Mouse (Mus musculus): ENCODE data around the gene Rpp38.

Rpp38 gene

DNA sequence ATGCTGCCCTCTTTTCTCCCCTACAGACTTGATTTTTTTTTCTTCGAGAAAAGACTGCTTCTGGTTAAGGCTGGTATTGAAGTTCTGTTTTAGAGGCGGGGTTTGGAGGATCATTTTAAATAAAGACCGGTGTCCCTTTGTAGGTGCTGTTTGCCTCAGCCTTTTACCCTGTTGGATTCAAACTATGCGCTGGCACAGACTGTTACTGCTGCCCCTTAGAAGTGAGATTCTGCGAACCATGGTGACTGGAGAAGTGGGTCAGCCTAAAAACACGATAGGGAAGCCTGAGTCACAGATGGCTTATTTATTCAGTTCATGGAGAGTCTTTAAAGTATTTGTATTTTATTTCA is 47.3 kb downstream of the Rpp38 start:
- peak in 1 of 2 experiments; percentile 13 for DNase-seq

DNA sequence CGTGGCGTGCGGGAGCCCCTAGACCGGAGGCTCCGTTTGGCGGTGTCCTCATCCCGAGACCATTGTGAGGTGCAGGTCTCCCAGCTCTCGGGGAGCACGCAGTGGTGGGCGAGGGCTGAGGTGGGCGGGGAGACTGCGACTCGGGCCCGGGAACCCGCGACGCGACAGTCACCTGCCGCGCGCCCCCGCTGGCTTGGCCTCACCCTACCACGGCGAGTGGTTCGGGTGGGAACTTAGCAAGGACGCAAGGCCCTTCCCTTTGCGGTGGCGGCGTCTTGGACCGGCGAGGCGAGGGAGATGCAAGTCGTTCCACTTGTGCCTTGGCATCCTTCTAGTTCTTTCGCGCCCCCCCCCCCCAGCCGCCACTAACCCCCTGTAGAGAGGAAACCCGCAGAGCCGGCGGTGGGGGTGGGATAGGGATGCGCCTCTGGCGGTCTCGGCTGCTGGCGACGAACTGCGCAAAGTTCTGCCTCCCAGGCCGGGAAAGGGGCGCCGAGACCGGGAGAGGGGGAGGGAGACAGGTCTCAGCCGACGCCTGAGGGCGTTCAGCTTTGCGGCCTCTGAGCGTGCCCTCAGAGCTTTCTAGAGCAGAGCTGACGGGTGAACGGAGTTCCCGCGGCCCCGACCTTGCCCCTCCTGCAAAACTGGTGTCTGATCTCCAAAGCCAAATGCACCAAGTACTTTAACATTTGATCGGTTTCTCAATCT is 47.8 kb downstream of the Rpp38 start:
- DNase-seq = peak; percentile 50 to 53

DNA sequence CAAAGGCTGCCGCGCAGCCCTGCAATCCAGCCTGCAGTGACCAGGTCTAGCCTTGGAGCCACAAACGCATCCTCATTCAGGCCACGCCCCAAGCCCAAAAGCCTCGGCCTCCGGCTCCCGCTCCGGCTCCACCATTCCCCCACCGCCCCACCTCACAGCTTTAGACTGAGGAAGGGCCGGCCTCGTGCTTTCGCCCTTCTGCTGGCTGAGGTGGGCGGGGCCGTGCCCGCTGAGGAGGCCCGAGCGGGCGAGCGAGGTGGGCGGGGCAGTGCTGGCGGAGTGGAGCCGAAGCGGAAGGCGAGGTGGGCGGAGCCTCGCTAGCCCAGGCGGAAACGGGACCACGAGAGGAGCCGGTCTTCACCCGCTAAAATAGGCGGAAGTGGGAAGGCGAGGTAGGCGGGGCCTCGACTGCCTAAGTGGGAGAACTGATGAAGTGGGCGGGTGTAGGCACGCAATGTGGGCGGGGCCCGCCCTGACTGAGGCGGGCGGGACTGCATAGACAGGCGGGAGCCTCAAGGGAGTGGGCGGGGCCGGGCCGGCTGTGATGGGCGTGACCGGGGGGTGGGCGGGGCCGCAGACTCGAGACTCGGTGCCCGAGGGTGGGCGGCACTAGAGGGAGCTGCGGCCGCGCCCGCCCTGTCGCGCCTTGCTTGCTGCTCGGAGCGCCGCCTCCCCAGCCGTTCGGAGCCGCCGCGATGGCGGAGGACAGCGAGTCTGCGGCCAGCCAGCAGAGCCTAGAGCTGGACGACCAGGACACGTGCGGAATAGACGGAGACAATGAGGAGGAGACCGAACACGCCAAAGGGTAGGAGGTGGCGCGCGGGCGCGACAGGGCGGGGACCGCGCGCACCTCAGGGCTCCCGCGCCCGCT is 48.6 kb downstream of the Rpp38 start, which contains the start of gene Nmt2:
Gene Nmt2, plus strand, starts transcription at position 611 of the 871 bp plus-strand sequence.
- DNase-seq = peak; percentile 100

DNA sequence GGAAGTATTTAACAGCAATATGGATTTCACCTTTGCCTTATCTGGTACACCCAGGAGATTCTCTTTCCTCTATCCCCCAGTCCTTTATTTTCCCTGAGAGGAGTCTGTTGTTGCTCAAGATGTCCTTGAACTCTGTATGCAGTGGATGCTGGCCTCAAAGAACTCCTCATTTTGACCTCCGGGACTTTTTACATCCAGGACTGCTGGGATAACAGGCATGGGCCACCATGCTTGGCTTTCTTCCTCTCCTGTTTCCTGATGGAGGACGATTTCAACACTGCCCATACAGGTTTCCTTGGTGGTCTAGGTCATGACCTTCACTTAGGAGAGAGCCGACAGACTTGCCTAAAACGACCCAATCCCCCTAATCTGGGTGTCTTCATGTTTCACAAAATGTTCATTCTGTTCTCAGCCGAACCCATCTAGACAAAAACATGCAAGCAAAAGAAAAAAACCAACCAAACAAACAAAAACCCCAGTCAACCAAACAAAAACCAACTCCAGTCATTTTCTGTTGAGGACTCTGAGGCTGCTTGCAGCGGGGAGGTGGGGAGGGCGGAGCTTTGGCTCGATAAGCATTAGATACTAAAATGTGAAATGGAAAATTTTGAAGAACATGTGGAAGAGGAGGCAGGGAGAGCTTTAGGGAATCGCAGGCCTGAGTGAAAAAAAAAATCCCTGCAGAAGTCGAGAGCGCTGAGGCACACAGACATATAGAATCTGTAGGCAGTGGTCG is 49.4 kb downstream of the Rpp38 start:
- no peak for DNase-seq

DNA sequence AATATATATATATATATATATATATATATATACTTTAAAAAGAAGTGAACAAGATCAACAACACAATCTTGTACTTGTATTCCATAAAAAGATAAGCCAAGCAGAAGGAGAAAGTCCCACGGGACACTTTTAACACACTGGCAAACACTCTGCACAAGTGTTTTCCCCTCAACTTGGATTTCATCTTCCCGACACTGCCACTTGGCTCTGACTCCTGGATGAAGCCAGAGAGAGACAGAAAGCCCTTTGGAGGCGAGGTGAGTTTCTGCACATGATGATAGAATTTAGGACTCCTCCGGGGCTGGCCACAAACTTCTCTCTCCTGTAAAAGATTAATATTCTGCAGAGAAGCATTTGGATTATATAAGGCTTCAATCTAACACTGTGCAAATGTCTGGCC is 51.1 kb downstream of the Rpp38 start:
- no peak for DNase-seq
